Mouse (Mus musculus) gastrocnemius, adult 8-10 months (tissue): ENCODE measurements around the gene Vmn1r135. TPM values are rescaled to one million over a fixed set of nuclear protein-coding genes. Genes with fewer than 3 reads are reported as not detected.
"Not testable (repeated sequence)": the region's sequence is repeated elsewhere in the genome, so short reads cannot be mapped to it uniquely, and the experiment has no call there.

Source experiments
- DNase-seq, 2 experiments: peaks; one replicate each; pipeline ENCODE4 v3.0.0; 2022; ENCODE audit warnings: low spot score in 2 of 2
- total RNA-seq, 4 experiments: library from RNA; stranded (reverse); gene quantifications; 2 replicates each; pipeline ENCODE4 v1.2.4; 2022

Gene Vmn1r135
- total RNA-seq: not detected

- DNase-seq: not testable (repeated sequence)
These were observed at the start of gene Vmn1r135 for GRCm38 (mm10) chr7:21832051-21832450. Gene Vmn1r135, plus strand, starts transcription at chr7:21832351.

- not testable (repeated sequence) for DNase-seq
These were observed 35.5 kb upstream of the Vmn1r135 start, which contains the start of gene Gm4177 for GRCm38 (mm10) chr7:21796628-21797027. Gene Gm4177, minus strand, starts transcription at chr7:21796728.

- DNase-seq: not testable (repeated sequence)
These were observed 12.0 kb downstream of the Vmn1r135 start, which contains the start of gene Gm5725 for GRCm38 (mm10) chr7:21844167-21844566. Gene Gm5725, minus strand, starts transcription at chr7:21844267.

Other genes starting within 250 kb of the Vmn1r135 start
- gene Vmn1r132, start 218.3 kb upstream of the Vmn1r135 start, total RNA-seq: not detected
- not detected for gene Gm4175, start 70.9 kb upstream of the Vmn1r135 start, total RNA-seq
- not detected for gene Gm4177, start 35.6 kb upstream of the Vmn1r135 start, total RNA-seq
- gene Gm5725, start 11.9 kb downstream of the Vmn1r135 start, total RNA-seq: not detected
- not detected for gene Gm5891, start 88.9 kb downstream of the Vmn1r135 start, total RNA-seq
- not detected for gene Vmn1r137, start 162.2 kb downstream of the Vmn1r135 start, total RNA-seq
- not detected for gene Vmn1r138, start 196.5 kb downstream of the Vmn1r135 start, total RNA-seq
- gene Gm6176, start 224.0 kb downstream of the Vmn1r135 start, total RNA-seq: not detected
- gene Vmn1r139, start 236.7 kb downstream of the Vmn1r135 start, total RNA-seq: not detected